Comparison of ENCODE assay signal across 24 mouse cellular contexts in the genomic region with DNA sequence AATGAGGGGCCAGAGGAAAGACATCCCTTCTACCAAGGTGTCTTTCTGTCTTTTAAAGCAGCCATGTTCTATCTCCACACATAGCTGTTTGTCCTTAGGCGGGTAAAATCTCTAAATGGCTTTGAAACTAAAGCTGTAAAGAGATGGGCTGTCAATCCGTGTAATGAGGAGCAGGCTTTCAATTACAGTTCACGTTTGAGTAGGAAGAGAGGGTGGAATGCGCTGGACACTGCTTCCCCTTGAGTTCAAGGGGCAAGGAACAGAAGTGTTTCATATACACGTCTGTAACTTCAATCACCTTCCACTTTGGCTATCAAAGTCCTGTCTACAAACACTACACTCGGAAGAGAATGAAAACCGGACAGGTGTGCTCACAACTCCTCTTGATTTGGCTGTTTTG. TPM values are rescaled to one million over a fixed set of nuclear protein-coding genes. Genes with fewer than 3 reads are reported as not detected.
A peak's percentile ranks its signal among the peaks of the same experiment; 100 is the strongest.
DNase-seq lines count a peak whose midpoint lies in the region; ATAC-seq and TF ChIP-seq lines count a peak whose summit lies in the region.
"Had no signal": no experiment of that assay in that cellular context is flagged by ENCODE, and none has a peak within 500 bp of the region (broad histone marks: within the 10 kb centered on the region; RNA-seq: fewer than 3 reads in every experiment).

No protein-coding gene starts in this region.

- intact Hi-C loops in left cerebral cortex, adult 2 months (cut with DNase I) = no loop called here

- no peak for TF ChIP-seq POLR2A in cortical plate, adult 2 months (IDR thresholded peaks at IDR 0.05; ENCODE audit: extremely low read depth, insufficient read depth, low read length)

- H3K27me3 ChIP-seq in forebrain, embryonic 15.5 days = no peaks in the 10 kb centered on the region
- 0 out of 2 replicates have a peak, but pooled peaks cover 12% of the 10 kb centered on the region for H3K27me3 ChIP-seq in forebrain, embryonic 10.5 days (ENCODE audit: poor library complexity, severe bottlenecking)
- no peaks in the 10 kb centered on the region for H3K27me3 ChIP-seq in heart, embryonic 13.5 days (replicated peaks)
- H3K27me3 ChIP-seq in heart, embryonic 11.5 days (ENCODE audit: control insufficient read depth, insufficient read depth, low read length) = no peaks in the 10 kb centered on the region
- H3K27me3 ChIP-seq: limb, embryonic 12.5 days; neural tube, embryonic 13.5 days had no signal

- WGBS in forebrain, embryonic 15.5 days = 51% methylated on average over 7 of the region's 7 CpGs
- 69% methylated on average over 7 of the region's 7 CpGs for WGBS in forebrain, embryonic 10.5 days
- 39% methylated on average over 7 of the region's 7 CpGs for WGBS in heart, embryonic 13.5 days
- WGBS in heart, embryonic 11.5 days (ENCODE audit: insufficient replicate concordance) = 31% methylated on average over 7 of the region's 7 CpGs

- H3K27ac ChIP-seq in forebrain, embryonic 15.5 days (replicated peaks) = peak overlapping the region; percentile 89
- no peak overlapping the region for H3K27ac ChIP-seq in forebrain, embryonic 10.5 days
- H3K27ac ChIP-seq in heart, embryonic 13.5 days (replicated peaks) = 0 out of 2 replicates have a peak overlapping the region, but pooled peaks have one; percentile 12
- no peak overlapping the region for H3K27ac ChIP-seq in heart, embryonic 11.5 days (ENCODE audit: low read depth, low read length)
- peak overlapping the region; percentile 28; the same call in 1 of the 2 replicates for H3K27ac ChIP-seq in left cerebral cortex, adult 2 months
- H3K27ac ChIP-seq in cortical plate, adult 2 months (ENCODE audit: insufficient read depth, low read length) = peak overlapping the region; percentile 0; the same call in 1 of the 2 replicates
- H3K27ac ChIP-seq: embryonic facial prominence, embryonic 10.5 days; hindbrain, embryonic 14.5 days; kidney, postnatal 0 days; limb, embryonic 12.5 days; midbrain, embryonic 10.5 days; neural tube, embryonic 13.5 days had no signal

- H3K4me3 ChIP-seq in forebrain, embryonic 15.5 days = no peak overlapping the region
- no peak overlapping the region for H3K4me3 ChIP-seq in forebrain, embryonic 10.5 days
- H3K4me3 ChIP-seq in heart, embryonic 13.5 days = no peak overlapping the region
- no peak overlapping the region for H3K4me3 ChIP-seq in heart, embryonic 11.5 days (ENCODE audit: low read depth, low read length)
- H3K4me3 ChIP-seq in left cerebral cortex, adult 2 months = no peak overlapping the region
- H3K4me3 ChIP-seq in cortical plate, adult 2 months (ENCODE audit: insufficient read depth, low read length) = no peak overlapping the region
- H3K4me3 ChIP-seq: embryonic facial prominence, embryonic 10.5 days; limb, embryonic 12.5 days; midbrain, embryonic 10.5 days; myocyte; neural tube, embryonic 13.5 days had no signal

- no peak overlapping the region for H3K4me2 ChIP-seq in forebrain, embryonic 15.5 days (replicated peaks)
- peak overlapping the region; percentile 16; the same call in 1 of the 2 replicates for H3K4me2 ChIP-seq in heart, embryonic 13.5 days
- H3K4me2 ChIP-seq in heart, embryonic 11.5 days = no peak overlapping the region
- H3K4me2 ChIP-seq: hindbrain, embryonic 14.5 days; limb, embryonic 12.5 days; liver, embryonic 11.5 days; neural tube, embryonic 13.5 days had no signal

- peaks cover 69% of the 10 kb centered on the region for H3K4me1 ChIP-seq in forebrain, embryonic 15.5 days
- peaks cover 46% of the 10 kb centered on the region for H3K4me1 ChIP-seq in forebrain, embryonic 10.5 days
- H3K4me1 ChIP-seq in heart, embryonic 13.5 days = peaks cover 36% of the 10 kb centered on the region
- peaks cover 15% of the 10 kb centered on the region for H3K4me1 ChIP-seq in heart, embryonic 11.5 days (ENCODE audit: control insufficient read depth, insufficient read depth, low read length)
- peaks cover 15% of the 10 kb centered on the region for H3K4me1 ChIP-seq in cortical plate, adult 2 months (ENCODE audit: control insufficient read depth, insufficient read depth, low read length)

- H3K36me3 ChIP-seq in forebrain, embryonic 15.5 days = peaks cover 27% of the 10 kb centered on the region
- H3K36me3 ChIP-seq in forebrain, embryonic 10.5 days (replicated peaks) = peaks cover 88% of the 10 kb centered on the region
- H3K36me3 ChIP-seq in heart, embryonic 13.5 days = peaks cover 57% of the 10 kb centered on the region
- peaks cover 12% of the 10 kb centered on the region for H3K36me3 ChIP-seq in heart, embryonic 11.5 days (ENCODE audit: control insufficient read depth, insufficient read depth, low read length)

- no peak for TF ChIP-seq CTCF in left cerebral cortex, adult 2 months (IDR thresholded peaks at IDR 0.05)
- no peak for TF ChIP-seq CTCF in cortical plate, adult 2 months (IDR thresholded peaks at IDR 0.05; ENCODE audit: extremely low read depth, insufficient read depth, low read length)

- H3K9ac ChIP-seq in forebrain, embryonic 15.5 days (replicated peaks) = no peak overlapping the region
- no peak overlapping the region for H3K9ac ChIP-seq in heart, embryonic 13.5 days
- no peak overlapping the region for H3K9ac ChIP-seq in heart, embryonic 11.5 days (ENCODE audit: low read depth, low read length)
- H3K9ac ChIP-seq: hindbrain, embryonic 14.5 days; limb, embryonic 12.5 days; neural tube, embryonic 13.5 days had no signal

- no peaks in the 10 kb centered on the region for H3K9me3 ChIP-seq in forebrain, embryonic 15.5 days
- H3K9me3 ChIP-seq in forebrain, embryonic 10.5 days = no peaks in the 10 kb centered on the region
- H3K9me3 ChIP-seq in heart, embryonic 13.5 days = no peaks in the 10 kb centered on the region
- H3K9me3 ChIP-seq in heart, embryonic 11.5 days (replicated peaks; ENCODE audit: control insufficient read depth, low read length) = no peaks in the 10 kb centered on the region
- H3K9me3 ChIP-seq: embryonic facial prominence, embryonic 10.5 days; limb, embryonic 12.5 days; midbrain, embryonic 10.5 days; neural tube, embryonic 13.5 days had no signal

- ATAC-seq in forebrain, embryonic 15.5 days (replicated peaks) = no peak
- ATAC-seq in heart, embryonic 13.5 days (ENCODE audit: extremely low read depth, insufficient number of reproducible peaks, low FRiP score, low TSS enrichment) = no peak
- no peak for ATAC-seq in heart, embryonic 11.5 days (replicated peaks; ENCODE audit: insufficient number of reproducible peaks, low FRiP score, low TSS enrichment)
- ATAC-seq: CD4-positive, CD25-positive, alpha-beta regulatory T cell, adult 4 months; inflammation-experienced regulatory T-cells, adult 6 months; midbrain, embryonic 16.5 days had no signal

- no peak for DNase-seq in forebrain, embryonic 10.5 days (ENCODE audit: extremely low spot score, low spot score)
- DNase-seq in left cerebral cortex, adult 2 months (ENCODE audit: extremely low spot score in 1 of 2, low spot score in 2 of 2) = no peak
- DNase-seq in left cerebral cortex, adult 11 months (ENCODE audit: low spot score) = no peak
- DNase-seq in spleen, adult 12 weeks (ENCODE audit: low spot score) = no peak
- DNase-seq: cerebellum, adult 8-10 months; cerebellum, postnatal 36 days; right cerebral cortex, postnatal 25 days; thymus, adult 18-20 months; thymus, postnatal 36 days had no signal

RNA-seq across cellular contexts. Expression of gene Efnb2, which starts 37.0 kb away (rescaled TPM):
- 65.3 and 66.4 TPM in 2 replicates for polyA plus RNA-seq in forebrain, embryonic 15.5 days (2015; fragmentation: Nextera tagmentation; extraction: Ambion mirVana)
- polyA plus RNA-seq in forebrain, embryonic 10.5 days (2016; fragmentation: Nextera tagmentation; extraction: Ambion mirVana) = 28.7 and 29.9 TPM in 2 replicates
- 11.4 and 11.7 TPM in 2 replicates for polyA plus RNA-seq in heart, embryonic 13.5 days (2015; fragmentation: Nextera tagmentation; extraction: Ambion mirVana)
- polyA plus RNA-seq in heart, embryonic 11.5 days (2014; fragmentation: Nextera tagmentation; extraction: Ambion mirVana) = 18.5 and 19.1 TPM in 2 replicates
- total RNA-seq in left cerebral cortex, adult 2 months (2021) = 10 to 100 TPM; 61.3 to 62.8 TPM
- polyA plus RNA-seq in cortical plate, adult 2 months (2012; rRNA removed) = 29.6 and 32.1 TPM in 2 replicates

Comparison
In these comparisons a context has a peak if more than half of its experiments do, and no peak if none do; other contexts are left out.
1. H3K27ac ChIP-seq: peak in forebrain, embryonic 15.5 days (single experiment), heart, embryonic 13.5 days (single experiment), left cerebral cortex, adult 2 months (single experiment) and cortical plate, adult 2 months (single experiment); none in forebrain, embryonic 10.5 days (single experiment) and heart, embryonic 11.5 days (single experiment).